Mouse (Mus musculus): ENCODE measurements at regions not wholly inside any gene's neighbourhood (a gene's known extent, or its start where the extent isn't known, plus 50 kb on each side); places are given as distances from the start of the nearest gene placed in this dataset.

DNA sequence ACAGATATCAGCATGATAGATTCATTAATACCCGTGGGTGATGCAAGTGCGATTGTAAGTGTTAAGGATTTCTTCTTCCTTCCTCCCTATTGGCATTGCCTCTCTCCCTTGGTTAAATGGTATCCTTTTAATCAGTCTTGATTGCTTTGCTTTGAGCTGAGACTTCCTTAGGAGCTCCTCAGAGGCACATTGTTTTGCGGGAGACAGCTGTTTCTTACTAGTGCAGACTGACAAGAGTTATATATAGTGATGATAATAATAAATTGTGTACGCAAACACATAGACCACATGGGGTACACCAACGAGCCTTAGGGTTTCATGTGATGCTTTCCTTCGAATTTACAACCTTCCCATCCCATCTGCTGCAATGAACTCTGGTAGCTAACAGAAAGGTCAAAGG lies 102.0 kb upstream of the March11 start:
- no peak for TF ChIP-seq CTCF (IDR thresholded peaks at IDR 0.05 in 2 of 3, conservative IDR thresholded peaks at IDR 0.05 in 1 of 3; ENCODE audit: control insufficient read depth in 1 of 3, insufficient read depth in 1 of 3, low read depth in 2 of 3, low read length in 3 of 3, poor library complexity in 1 of 3, severe bottlenecking in 1 of 3)
- no peak for TF ChIP-seq HCFC1 (IDR thresholded peaks at IDR 0.05; ENCODE audit: low read depth, low read length)
- TF ChIP-seq TAL1 (IDR thresholded peaks at IDR 0.05; ENCODE audit: low read length) = no peak
- TF ChIP-seq EP300 (IDR thresholded peaks at IDR 0.05; ENCODE audit: low read depth in 1 of 2, low read length in 2 of 2) = no peak
- TF ChIP-seq MEF2A (IDR thresholded peaks at IDR 0.05; ENCODE audit: extremely low read depth, insufficient replicate concordance, low read depth, low read length, poor library complexity, severe bottlenecking) = no peak
- no peak for TF ChIP-seq ZNF384 (IDR thresholded peaks at IDR 0.05; ENCODE audit: low read depth, low read length)
- no peak for TF ChIP-seq CHD2 (IDR thresholded peaks at IDR 0.05; ENCODE audit: low read length)
